Mouse (Mus musculus) lung, adult 2 months (tissue): Measurements from ENCODE around the gene Myh15. TPM values are rescaled to one million over a fixed set of nuclear protein-coding genes. Genes with fewer than 3 reads are reported as not detected.

Experiments
- DNase-seq: peaks from one replicate; pipeline ENCODE4 v3.0.0; 2022
- H3K4me1 ChIP-seq: fragments of 200-500 bp; 2 replicates; pipeline ENCODE4 v1.6.1; 2011; ENCODE audit warnings: low read length; ENCODE audit not compliant: control insufficient read depth, insufficient read depth
- H3K4me3 ChIP-seq: fragments of 200-500 bp; replicated peaks from 2 replicates; pipeline ENCODE3; 2011; ENCODE audit warnings: low read depth, mild to moderate bottlenecking, control low read depth, low read length; ENCODE audit errors: extremely low read depth
- CTCF ChIP-seq: fragments of 200-500 bp; IDR thresholded peaks from 2 replicates; pipeline ENCODE4 v1.5.1; 2011; ENCODE audit warnings: mild to moderate bottlenecking, low read length, control low read depth; ENCODE audit not compliant: insufficient read depth
- POLR2A ChIP-seq: fragments of 200-500 bp; IDR thresholded peaks from 2 replicates; pipeline ENCODE4 v1.6.1; 2011; ENCODE audit warnings: low read depth, mild to moderate bottlenecking, control low read depth, low read length, borderline replicate concordance; ENCODE audit errors: extremely low read depth
- WGBS: fragments of 180-500 bp; shearing (Covaris S2); methylation state at CpG from one replicate; pipeline ENCODE4 v1.1.7; 2018; 5-methylcytosine and 5-hydroxymethylcytosine counted together
- polyA plus RNA-seq: library from polyadenylated mRNA; depleted of rRNA; stranded (reverse); fragments of >200 nt; gene quantifications from 2 replicates; pipeline ENCODE4 v1.2.3, GENCODE M21; 2012; rRNA removed

Gene Myh15
- polyA plus RNA-seq, result not detected in 2 replicates

DNA sequence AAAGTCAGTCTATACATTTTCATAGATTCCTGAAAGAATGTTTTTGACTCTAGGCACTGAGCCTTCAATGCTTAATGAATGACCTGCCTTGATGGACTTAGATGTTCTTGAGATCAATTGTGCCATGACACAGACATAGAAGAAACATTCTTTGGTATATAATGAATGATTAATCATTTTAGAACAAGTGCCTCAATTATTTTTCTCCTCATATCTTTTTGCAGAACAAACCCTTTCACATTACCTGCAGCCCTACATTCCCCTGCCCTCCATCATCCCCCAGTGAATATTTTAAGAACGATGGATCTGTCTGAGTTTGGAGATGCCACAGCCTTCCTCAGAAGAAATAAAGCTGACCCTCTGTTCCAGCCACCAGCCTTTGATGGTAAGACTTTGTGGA lies at the start of gene Myh15:
Gene Myh15, plus strand, starts transcription at position 301 of the 400 bp plus-strand sequence.
- no peaks in the 10 kb centered on the region for H3K4me1 ChIP-seq
- TF ChIP-seq CTCF (no peak), POLR2A (no peak)
- 89% methylated on average over 1 of the region's 1 CpGs for WGBS
- no peak for DNase-seq
- no peak within 1 kb of the TSS for H3K4me3 ChIP-seq

DNA sequence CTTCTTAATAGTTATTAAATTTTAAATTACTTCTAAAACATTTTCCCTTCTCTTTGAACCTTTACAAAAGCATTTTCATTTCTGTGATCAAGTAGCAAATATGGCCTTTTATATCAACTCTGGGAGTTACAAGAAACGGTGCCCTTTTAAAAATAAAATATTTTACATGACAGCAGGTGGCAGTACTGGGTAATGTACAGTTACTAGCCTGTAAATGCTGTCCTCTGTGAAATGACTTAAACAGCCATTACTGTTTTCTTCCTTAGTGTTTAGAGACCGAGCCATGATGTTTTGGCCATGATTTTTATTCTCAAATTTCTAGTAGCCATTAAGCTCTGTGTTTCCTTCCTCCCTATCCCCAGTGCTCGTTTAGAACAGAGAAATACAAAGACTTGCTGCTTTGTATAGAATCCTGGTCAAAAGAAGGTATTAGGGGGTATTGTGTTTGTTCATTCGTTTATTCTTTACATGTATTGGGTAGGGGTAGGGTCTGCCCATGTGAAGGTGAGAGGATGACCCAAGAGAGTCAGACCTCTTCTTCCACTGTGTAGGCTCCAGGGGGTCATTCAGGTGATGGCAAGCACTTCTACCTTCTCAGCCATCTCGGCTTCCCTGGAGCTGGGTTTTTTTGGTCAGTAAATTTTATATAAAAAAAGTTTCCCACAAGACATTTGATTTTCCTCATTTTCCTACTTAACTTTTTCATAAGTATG lies 40.5 kb upstream of the Myh15 start:
- no peak for TF ChIP-seq POLR2A
- no peak for DNase-seq
- 71% methylated on average over 5 of the region's 5 CpGs for WGBS
- Histone ChIP-seq H3K4me1 (no peaks in the 10 kb centered on the region), H3K4me3 (no peak overlapping the region)

DNA sequence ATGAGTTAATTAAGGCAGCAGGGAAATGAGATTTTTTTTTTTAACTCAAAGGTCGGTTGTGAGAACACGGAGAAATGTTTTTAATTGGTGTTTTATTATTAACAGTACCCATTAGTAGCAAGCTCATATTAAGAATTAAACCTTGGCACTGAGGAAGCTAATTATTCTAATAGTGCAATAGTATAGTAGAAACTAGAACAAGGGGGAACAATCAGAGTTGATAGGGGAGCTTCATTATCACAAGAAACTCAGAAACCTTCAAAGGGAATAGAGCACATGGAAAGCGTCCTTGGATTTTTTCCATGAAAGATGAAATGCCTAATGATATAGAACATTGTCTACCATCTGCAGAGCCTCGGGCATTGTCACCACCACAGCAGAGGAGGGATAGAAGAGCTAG lies 21.4 kb upstream of the Myh15 start:
- no peak overlapping the region for H3K4me3 ChIP-seq
- DNase-seq, result no peak
- H3K4me1 ChIP-seq, result no peaks in the 10 kb centered on the region
- 67% methylated on average over 4 of the region's 4 CpGs for WGBS
- no peak for TF ChIP-seq POLR2A

DNA sequence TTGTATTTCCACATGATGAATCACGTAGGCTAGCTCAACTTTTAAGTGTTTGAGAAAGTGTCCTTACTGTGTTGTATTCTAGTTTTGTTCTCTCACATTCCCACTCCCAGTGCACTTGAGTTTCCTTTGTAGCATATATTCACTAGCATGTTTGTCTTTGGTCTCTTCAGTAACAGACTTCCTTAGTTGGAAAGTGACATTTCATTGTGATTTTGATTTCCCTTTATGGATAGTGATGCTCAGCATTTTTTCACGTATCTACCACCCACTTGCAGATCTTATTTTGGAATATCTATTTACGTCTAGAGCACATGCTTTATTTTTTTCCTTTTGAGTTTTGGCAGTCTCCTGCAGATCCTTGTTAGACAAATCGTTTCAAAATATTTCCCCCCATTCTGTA lies 19.5 kb upstream of the Myh15 start:
- H3K4me3 ChIP-seq, result no peak overlapping the region
- no peak for DNase-seq
- WGBS, result 55% methylated on average over 4 of the region's 4 CpGs
- H3K4me1 ChIP-seq, result no peaks in the 10 kb centered on the region
- no peak for TF ChIP-seq CTCF
- no peak for TF ChIP-seq POLR2A

DNA sequence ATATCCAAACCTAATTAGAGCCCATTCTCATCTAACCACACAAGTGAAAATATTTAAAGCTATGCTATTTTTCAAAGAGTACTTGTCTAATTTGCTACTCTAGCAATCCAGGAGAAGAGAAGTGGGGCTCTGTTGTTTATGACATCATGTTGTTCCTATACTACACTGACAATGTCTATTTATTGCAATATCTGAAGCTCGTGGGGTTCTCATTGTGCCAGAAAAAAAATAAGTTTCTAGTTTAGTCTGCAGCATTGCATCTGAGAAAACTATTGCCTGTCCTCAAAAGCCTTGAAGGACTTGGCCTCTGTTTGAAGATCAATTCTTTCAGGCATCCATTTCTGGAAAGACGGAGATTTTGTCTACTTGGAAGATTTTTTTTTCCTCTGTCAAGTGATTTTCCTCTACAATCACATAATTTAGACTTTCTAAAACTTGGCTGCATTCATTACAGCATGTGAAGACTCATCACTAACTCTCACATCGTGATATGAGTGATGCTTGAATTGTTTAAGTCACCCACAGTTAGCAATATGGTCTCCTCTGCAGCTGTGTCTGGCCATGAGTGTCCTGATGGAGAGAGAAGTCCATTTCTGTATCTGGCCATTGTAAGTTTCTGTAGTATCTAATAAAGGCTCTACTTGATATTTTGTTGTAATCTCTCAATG lies 16.6 kb upstream of the Myh15 start:
- Histone ChIP-seq H3K4me3 (no peak overlapping the region), H3K4me1 (no peaks in the 10 kb centered on the region)
- TF ChIP-seq CTCF, result no peak
- no peak for DNase-seq
- 56% methylated on average over 3 of the region's 3 CpGs for WGBS

DNA sequence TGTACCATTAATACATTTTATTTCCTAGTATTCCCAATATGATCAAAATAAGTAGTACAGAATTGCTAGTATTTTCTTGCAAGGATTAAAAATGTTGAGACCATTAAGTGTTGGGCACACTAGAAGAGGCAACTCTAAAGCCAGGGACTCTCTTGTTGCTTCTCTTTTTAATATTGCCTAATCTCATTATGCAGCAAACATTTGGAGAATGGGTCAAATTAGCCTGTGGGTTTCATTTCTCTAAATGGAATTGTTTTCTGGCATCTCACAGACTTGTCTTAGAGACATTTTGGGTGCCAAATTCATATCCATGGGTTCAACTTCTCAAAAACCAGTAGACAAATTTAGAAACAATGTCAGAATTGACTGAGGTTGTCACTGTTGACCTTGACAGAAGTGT lies 8.1 kb upstream of the Myh15 start:
- DNase-seq, result no peak
- no peak overlapping the region for H3K4me3 ChIP-seq
- TF ChIP-seq CTCF (no peak), POLR2A (no peak)
- H3K4me1 ChIP-seq, result no peaks in the 10 kb centered on the region

DNA sequence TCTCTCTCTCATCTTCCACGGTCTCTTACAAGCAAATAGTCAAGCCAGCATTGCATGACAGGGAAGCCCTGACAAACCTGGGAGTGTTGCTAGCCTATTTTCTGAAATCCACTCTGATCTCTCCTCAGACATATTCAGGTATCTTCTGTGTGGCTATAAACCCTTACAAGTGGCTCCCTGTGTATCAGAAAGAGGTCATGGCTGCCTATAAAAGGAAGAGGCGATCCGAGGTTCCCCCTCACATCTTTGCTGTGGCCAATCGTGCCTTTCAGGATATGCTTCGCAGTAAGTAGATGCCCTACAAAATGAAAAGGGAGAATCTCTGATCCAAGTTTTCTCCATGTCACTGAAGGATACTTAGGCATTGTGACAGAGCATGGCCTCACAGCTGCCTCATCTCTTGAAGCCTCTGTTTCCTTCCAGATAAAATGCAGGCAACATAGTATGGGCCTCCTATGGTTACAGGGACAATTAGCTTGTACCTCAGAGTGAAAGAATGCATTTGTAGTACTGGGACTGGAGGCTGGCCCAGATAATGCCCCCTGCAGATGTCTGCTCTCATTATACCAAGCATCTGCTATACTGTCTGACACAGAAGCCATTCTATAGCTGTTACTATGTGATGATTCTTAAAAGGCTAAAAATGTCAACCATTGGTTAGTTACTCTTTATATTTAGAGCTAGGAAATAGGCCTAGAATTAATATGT lies 12.1 kb downstream of the Myh15 start:
- DNase-seq, result no peak
- TF ChIP-seq CTCF (no peak), POLR2A (no peak)
- Histone ChIP-seq H3K4me3 (no peak overlapping the region), H3K4me1 (no peaks in the 10 kb centered on the region)
- 84% methylated on average over 5 of the region's 5 CpGs for WGBS

DNA sequence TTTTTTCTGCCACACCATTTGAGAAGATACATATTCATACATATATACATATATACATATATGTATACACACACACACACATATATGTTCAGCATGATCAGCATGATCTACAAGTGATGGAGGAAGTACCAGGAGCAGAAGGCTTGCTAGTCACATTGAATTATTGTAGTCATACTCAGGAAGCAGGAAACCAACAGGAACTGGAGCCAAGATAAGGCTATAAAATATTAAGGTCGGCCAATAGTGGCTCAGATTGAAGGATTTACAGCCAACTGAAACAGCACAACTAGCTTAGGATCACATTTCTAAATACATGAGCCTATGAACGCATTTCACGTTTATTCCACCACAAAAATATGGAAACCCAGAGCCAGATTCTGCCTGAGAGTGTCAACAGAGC lies 14.0 kb downstream of the Myh15 start:
- H3K4me3 ChIP-seq, result no peak overlapping the region
- 48% methylated on average over 3 of the region's 3 CpGs for WGBS
- DNase-seq, result no peak
- TF ChIP-seq POLR2A (no peak), CTCF (no peak)
- H3K4me1 ChIP-seq, result no peaks in the 10 kb centered on the region

DNA sequence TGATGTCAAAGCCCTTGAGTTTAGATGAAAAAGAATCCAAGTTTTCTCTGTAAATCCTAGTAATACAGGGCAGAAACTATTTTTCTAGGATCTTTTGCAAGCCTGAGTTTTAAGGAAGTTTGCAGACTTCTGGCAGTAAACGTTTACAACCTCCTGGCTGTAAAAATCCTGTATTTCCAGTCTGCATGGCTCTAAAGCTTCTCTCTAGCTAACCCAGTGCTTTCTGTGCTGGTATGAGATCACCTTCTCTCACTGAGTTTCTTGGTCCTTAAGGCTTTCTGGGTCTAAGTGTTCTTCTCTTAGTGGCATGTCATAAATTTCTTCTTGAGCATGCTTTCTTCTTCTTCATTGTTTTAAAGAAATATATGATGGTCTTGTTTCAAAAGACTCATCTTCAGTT lies 70.7 kb downstream of the Myh15 start:
- no peak for TF ChIP-seq POLR2A
- no peak for TF ChIP-seq CTCF
- 26% methylated on average over 1 of the region's 1 CpGs for WGBS

DNA sequence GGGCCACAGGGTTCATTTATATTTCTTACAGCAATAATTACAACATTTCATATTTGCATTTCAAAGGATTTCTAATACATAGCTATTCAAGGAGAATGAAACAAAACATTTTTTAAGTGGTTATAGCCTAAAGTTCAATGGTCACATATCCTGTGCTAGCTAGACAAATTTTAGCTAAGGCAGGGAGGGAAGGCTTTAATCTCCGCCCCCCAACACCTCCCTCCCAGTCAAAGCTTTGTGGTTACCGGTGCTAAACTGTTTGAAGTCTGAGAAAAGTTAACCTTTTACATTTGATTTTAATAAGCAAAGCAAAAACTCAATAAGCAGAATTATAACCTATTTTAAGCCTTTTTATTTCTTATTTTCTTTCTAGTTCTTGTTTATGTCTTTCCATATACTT lies 98.9 kb downstream of the Myh15 start:
- no peak for TF ChIP-seq CTCF
- Histone ChIP-seq H3K4me3 (no peak overlapping the region), H3K4me1 (no peaks in the 10 kb centered on the region)
- DNase-seq, result no peak
- WGBS, result 74% methylated on average over 2 of the region's 2 CpGs

More for the DNA sequence above, 70.7 kb downstream of the Myh15 start:
- Histone ChIP-seq H3K4me1 (no peaks in the 10 kb centered on the region), H3K4me3 (no peak overlapping the region)
- DNase-seq, result no peak
